Mouse (Mus musculus): ENCODE measurements around the gene Loxl4. TPM values are rescaled to one million over a fixed set of nuclear protein-coding genes. Genes with fewer than 3 reads are reported as not detected.

Loxl4 gene
- total and polyA plus RNA-seq, 2 experiments: 0.74 to 2.3 TPM

- no peak for TF ChIP-seq POLR2A (IDR thresholded peaks at IDR 0.05; ENCODE audit: extremely low read depth, insufficient read depth, low read length)
- TF ChIP-seq CTCF (IDR thresholded peaks at IDR 0.05; ENCODE audit: low read depth, low read length): no peak
- DNase-seq (ENCODE audit: extremely low read depth, low read depth, low spot score): peak; percentile 28
- no peak overlapping the region for H3K4me3 ChIP-seq (ENCODE audit: insufficient read depth, low read depth, low read length)
- H3K36me3 ChIP-seq (ENCODE audit: control insufficient read depth, insufficient read depth, low read length): no peaks in the 10 kb centered on the region
- peaks cover 7% of the 10 kb centered on the region for H3K4me1 ChIP-seq (ENCODE audit: control insufficient read depth, insufficient read depth, low read length)
- no peak overlapping the region for H3K27ac ChIP-seq (replicated peaks; ENCODE audit: insufficient read depth, low read depth, low read length)
- 62% methylated on average over 4 of the region's 4 CpGs for WGBS
- no peak overlapping the region for H3K9ac ChIP-seq (ENCODE audit: low read depth, low read length)
- H3K79me2 ChIP-seq (ENCODE audit: control insufficient read depth, insufficient read depth, low read length): no peaks in the 10 kb centered on the region
- H3K27me3 ChIP-seq (ENCODE audit: control insufficient read depth, insufficient read depth, low read length): no peaks in the 10 kb centered on the region
Observed at GRCm38 (mm10) chr19:42657769-42658168, 45.2 kb upstream of the Loxl4 start.

GRCm38 (mm10) chr19:42657306-42657705, 44.7 kb upstream of the Loxl4 start:
- WGBS: 93% methylated on average over 2 of the region's 2 CpGs
- no peak overlapping the region for H3K9ac ChIP-seq (ENCODE audit: low read depth, low read length)
- DNase-seq (ENCODE audit: extremely low read depth, low read depth, low spot score): no peak

GRCm38 (mm10) chr19:42655006-42655405, 42.4 kb upstream of the Loxl4 start:
- Histone ChIP-seq H3K27ac (replicated peaks; ENCODE audit: insufficient read depth, low read depth, low read length) (no peak overlapping the region), H3K4me3 (ENCODE audit: insufficient read depth, low read depth, low read length) (no peak overlapping the region), H3K36me3 (ENCODE audit: control insufficient read depth, insufficient read depth, low read length) (no peaks in the 10 kb centered on the region), H3K4me1 (ENCODE audit: control insufficient read depth, insufficient read depth, low read length) (0 out of 2 replicates have a peak, but pooled peaks cover 2% of the 10 kb centered on the region), H3K79me2 (ENCODE audit: control insufficient read depth, insufficient read depth, low read length) (no peaks in the 10 kb centered on the region), H3K27me3 (ENCODE audit: control insufficient read depth, insufficient read depth, low read length) (no peaks in the 10 kb centered on the region), H3K9ac (ENCODE audit: low read depth, low read length) (no peak overlapping the region)
- TF ChIP-seq CTCF (IDR thresholded peaks at IDR 0.05; ENCODE audit: low read depth, low read length): peak; percentile 97
- TF ChIP-seq POLR2A (IDR thresholded peaks at IDR 0.05; ENCODE audit: extremely low read depth, insufficient read depth, low read length): no peak
- DNase-seq (ENCODE audit: extremely low read depth, low read depth, low spot score): peak; percentile 51
- 47% methylated on average over 1 of the region's 1 CpGs for WGBS

More at GRCm38 (mm10) chr19:42657306-42657705, 44.7 kb upstream of the Loxl4 start:
- Histone ChIP-seq H3K27me3 (ENCODE audit: control insufficient read depth, insufficient read depth, low read length) (no peaks in the 10 kb centered on the region), H3K4me1 (ENCODE audit: control insufficient read depth, insufficient read depth, low read length) (peaks cover 7% of the 10 kb centered on the region), H3K36me3 (ENCODE audit: control insufficient read depth, insufficient read depth, low read length) (no peaks in the 10 kb centered on the region), H3K27ac (replicated peaks; ENCODE audit: insufficient read depth, low read depth, low read length) (no peak overlapping the region), H3K79me2 (ENCODE audit: control insufficient read depth, insufficient read depth, low read length) (no peaks in the 10 kb centered on the region), H3K4me3 (ENCODE audit: insufficient read depth, low read depth, low read length) (no peak overlapping the region)
- TF ChIP-seq CTCF (IDR thresholded peaks at IDR 0.05; ENCODE audit: low read depth, low read length) (no peak), POLR2A (IDR thresholded peaks at IDR 0.05; ENCODE audit: extremely low read depth, insufficient read depth, low read length) (no peak)

GRCm38 (mm10) chr19:42653091-42653490, 40.5 kb upstream of the Loxl4 start:
- Histone ChIP-seq H3K4me1 (ENCODE audit: control insufficient read depth, insufficient read depth, low read length) (no peaks in the 10 kb centered on the region), H3K36me3 (ENCODE audit: control insufficient read depth, insufficient read depth, low read length) (no peaks in the 10 kb centered on the region), H3K9ac (ENCODE audit: low read depth, low read length) (no peak overlapping the region), H3K27ac (replicated peaks; ENCODE audit: insufficient read depth, low read depth, low read length) (no peak overlapping the region), H3K4me3 (ENCODE audit: insufficient read depth, low read depth, low read length) (no peak overlapping the region), H3K27me3 (ENCODE audit: control insufficient read depth, insufficient read depth, low read length) (no peaks in the 10 kb centered on the region), H3K79me2 (ENCODE audit: control insufficient read depth, insufficient read depth, low read length) (no peaks in the 10 kb centered on the region)
- TF ChIP-seq CTCF (IDR thresholded peaks at IDR 0.05; ENCODE audit: low read depth, low read length) (no peak), POLR2A (IDR thresholded peaks at IDR 0.05; ENCODE audit: extremely low read depth, insufficient read depth, low read length) (no peak)
- WGBS: 64% methylated on average over 6 of the region's 6 CpGs
- DNase-seq (ENCODE audit: extremely low read depth, low read depth, low spot score): no peak

- H3K4me1 ChIP-seq (ENCODE audit: control insufficient read depth, insufficient read depth, low read length): no peaks in the 10 kb centered on the region
- no peaks in the 10 kb centered on the region for H3K27me3 ChIP-seq (ENCODE audit: control insufficient read depth, insufficient read depth, low read length)
- DNase-seq (ENCODE audit: extremely low read depth, low read depth, low spot score): no peak
- no peak overlapping the region for H3K27ac ChIP-seq (replicated peaks; ENCODE audit: insufficient read depth, low read depth, low read length)
- H3K4me3 ChIP-seq (ENCODE audit: insufficient read depth, low read depth, low read length): no peak overlapping the region
- WGBS: 77% methylated on average over 7 of the region's 7 CpGs
- no peaks in the 10 kb centered on the region for H3K79me2 ChIP-seq (ENCODE audit: control insufficient read depth, insufficient read depth, low read length)
- H3K9ac ChIP-seq (ENCODE audit: low read depth, low read length): no peak overlapping the region
- no peak for TF ChIP-seq CTCF (IDR thresholded peaks at IDR 0.05; ENCODE audit: low read depth, low read length)
- no peak for TF ChIP-seq POLR2A (IDR thresholded peaks at IDR 0.05; ENCODE audit: extremely low read depth, insufficient read depth, low read length)
- no peaks in the 10 kb centered on the region for H3K36me3 ChIP-seq (ENCODE audit: control insufficient read depth, insufficient read depth, low read length)
Observed at GRCm38 (mm10) chr19:42652425-42652824, 39.8 kb upstream of the Loxl4 start.

- Histone ChIP-seq H3K27me3 (ENCODE audit: control insufficient read depth, insufficient read depth, low read length) (no peaks in the 10 kb centered on the region; the same call in 1 of the 2 replicates), H3K9ac (ENCODE audit: low read depth, low read length) (no peak overlapping the region), H3K4me3 (ENCODE audit: insufficient read depth, low read depth, low read length) (no peak overlapping the region), H3K27ac (replicated peaks; ENCODE audit: insufficient read depth, low read depth, low read length) (no peak overlapping the region), H3K4me1 (ENCODE audit: control insufficient read depth, insufficient read depth, low read length) (no peaks in the 10 kb centered on the region), H3K36me3 (ENCODE audit: control insufficient read depth, insufficient read depth, low read length) (no peaks in the 10 kb centered on the region), H3K79me2 (ENCODE audit: control insufficient read depth, insufficient read depth, low read length) (no peaks in the 10 kb centered on the region)
- TF ChIP-seq POLR2A (IDR thresholded peaks at IDR 0.05; ENCODE audit: extremely low read depth, insufficient read depth, low read length) (no peak), CTCF (IDR thresholded peaks at IDR 0.05; ENCODE audit: low read depth, low read length) (no peak)
- 78% methylated on average over 9 of the region's 9 CpGs for WGBS
- DNase-seq (ENCODE audit: extremely low read depth, low read depth, low spot score): no peak
Observed at GRCm38 (mm10) chr19:42640211-42640610, 27.6 kb upstream of the Loxl4 start.

All from liver, adult 2 months (tissue).